Mouse (Mus musculus): ENCODE measurements around the gene Dcst2.

DNA sequence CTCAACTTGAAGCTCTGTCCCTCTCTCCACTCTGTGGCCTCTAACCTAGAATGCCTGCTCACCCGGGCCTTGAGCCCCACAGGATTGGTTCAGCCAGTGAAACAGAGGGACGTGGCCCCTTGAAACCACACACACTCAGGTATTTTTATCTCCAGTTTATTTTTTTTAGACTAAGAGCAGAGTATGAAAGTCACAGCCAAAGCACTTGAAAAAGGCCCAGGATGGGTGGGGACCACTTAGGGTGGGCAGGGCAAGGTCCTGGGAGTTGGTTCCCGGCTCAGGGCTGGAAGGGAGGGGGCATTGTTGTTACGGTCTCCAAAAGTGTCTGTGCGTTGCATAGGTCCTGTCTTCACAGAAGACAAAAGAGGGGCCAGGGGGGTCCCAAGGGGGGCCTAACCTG is 47.4 kb upstream of the Dcst2 start:
- TF ChIP-seq REST (IDR thresholded peaks at IDR 0.05; ENCODE audit: insufficient read depth, insufficient read length) (no peak), POLR2A (IDR thresholded peaks at IDR 0.05; ENCODE audit: insufficient read length, low read depth) (no peak), CEBPB (IDR thresholded peaks at IDR 0.05; ENCODE audit: insufficient read depth, poor library complexity, severe bottlenecking) (no peak)
